Mouse (Mus musculus): ENCODE results near the gene Tmod3.

The Tmod3 gene

DNA sequence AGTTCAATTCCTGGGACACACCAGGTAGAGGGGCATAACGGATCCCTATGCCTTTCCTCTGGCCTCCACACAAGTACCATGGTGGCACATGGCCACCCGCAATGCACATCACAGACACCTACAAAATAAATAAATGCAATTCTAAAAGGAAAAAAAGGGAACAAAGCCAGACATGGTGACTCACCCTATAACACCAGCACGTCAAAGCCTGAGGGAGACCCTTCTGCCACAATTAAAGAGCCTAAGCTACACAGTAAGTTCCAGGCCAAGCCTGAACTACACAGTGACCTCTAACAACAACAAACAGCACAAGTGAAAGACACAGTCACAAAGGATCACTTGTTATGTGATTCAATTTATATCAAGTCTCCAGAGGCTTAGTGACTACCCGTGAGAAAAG, 5.7 kb downstream of the Tmod3 start:
- in situ Hi-C loops (cut with MboI, MseI) = no loop called here

- in situ Hi-C loops (cut with MboI, MseI) = no loop called here
Observed at GRCm38 (mm10) chr9:75551342-75551741, 8.1 kb downstream of the Tmod3 start.

GRCm38 (mm10) chr9:75549010-75549409, 10.4 kb downstream of the Tmod3 start:
- in situ Hi-C loops (cut with MboI, MseI) = no loop called here

DNA sequence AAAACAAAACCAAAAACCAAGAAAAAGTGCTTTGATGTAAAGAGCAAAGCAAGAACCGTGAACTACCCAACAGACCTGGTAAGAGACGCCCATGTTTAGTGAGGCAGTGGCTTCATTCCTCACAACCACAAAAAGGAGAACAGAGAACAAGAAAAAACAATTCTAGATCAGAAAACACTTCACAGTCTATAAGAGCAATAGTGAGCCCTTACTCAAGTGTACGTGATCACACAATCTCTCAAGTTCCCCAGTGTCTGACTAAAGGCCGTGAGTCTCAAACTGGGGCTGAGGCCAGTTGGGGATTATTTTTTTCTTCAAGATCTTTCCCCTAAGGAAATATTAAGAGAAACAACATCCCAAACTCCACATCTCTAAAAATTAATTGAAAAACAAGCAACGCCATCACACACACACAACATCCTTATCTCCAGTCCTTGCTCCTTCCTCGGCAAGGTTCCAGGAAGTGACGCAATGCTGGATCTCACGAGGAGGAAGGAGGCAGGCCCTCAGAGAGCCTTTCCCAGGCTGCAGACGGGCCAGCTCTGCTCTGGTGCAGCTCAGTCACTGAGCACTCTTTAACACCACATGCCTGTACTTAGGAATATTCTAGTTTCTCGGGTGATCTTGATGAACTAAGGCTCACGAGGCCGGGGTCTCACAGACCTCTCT, 12.4 kb downstream of the Tmod3 start:
- in situ Hi-C loops (cut with MboI, MseI) = no loop called here

- in situ Hi-C loops (cut with MboI, MseI) = no loop called here
Observed at GRCm38 (mm10) chr9:75545514-75545913, 13.9 kb downstream of the Tmod3 start.

DNA sequence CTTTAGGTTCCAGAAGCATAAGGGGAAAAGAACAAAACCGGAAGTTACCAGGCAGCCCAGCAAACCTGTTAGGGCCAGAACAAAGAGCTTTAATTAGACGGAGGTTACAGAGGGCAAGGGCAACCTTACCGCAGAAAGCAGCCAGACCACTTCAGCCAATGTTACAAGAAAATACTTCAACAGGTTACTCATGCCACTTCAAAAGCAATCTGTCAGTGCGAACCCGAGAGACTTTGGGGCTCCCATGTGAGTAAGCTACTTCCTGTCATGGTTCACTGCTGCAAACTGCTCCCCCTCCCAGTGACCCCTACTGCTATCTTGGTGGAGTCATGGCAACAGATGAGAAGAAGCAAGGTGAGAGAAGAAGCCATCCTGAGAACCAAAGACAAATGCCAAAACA, 18.0 kb downstream of the Tmod3 start:
- in situ Hi-C loops (cut with MboI, MseI) = no loop called here

DNA sequence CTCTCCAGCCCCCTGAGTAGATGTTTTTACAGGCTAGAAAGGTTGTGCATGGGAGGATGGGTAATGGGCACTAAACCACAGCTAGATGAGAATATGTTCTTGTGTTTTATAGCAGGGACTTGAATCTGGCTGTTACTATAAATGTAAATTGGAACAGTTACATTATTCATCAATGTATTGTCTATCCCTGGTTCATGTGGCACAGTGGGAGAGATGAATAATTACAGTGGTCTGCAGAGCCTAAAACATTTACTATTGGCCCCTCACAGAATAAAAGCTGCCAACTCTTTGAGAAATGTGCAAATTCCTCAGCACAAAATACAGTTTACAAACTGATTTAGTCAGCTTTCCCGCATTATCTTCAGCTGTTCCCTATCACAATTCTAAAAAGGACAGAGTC, 23.0 kb downstream of the Tmod3 start:
- in situ Hi-C loops (cut with MboI, MseI) = no loop called here

DNA sequence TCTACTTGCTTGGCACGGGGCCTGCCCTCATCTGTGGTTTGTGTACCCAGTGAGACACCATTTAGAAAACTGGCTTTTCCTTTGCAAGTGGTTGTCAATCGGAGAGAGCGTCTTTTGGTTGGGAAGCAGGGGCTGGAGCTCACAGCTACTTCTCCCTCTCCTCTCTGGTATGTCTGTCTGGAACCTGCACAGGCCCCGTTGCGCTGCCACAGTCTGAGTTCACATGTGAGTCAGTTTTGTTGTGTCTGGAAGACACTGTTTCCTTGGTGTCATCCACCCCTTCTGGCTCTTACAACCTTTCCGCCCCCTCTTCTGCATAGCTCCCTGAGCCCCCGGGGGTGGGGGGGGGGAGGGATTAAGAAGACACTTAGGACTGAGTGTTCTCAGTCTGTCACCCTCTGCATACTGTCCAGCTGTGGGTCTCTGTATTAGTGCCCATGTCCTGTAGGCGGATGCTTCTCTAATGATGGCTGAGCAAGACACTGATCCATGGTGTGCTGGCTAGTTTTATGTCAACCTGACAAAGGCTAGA, 25.0 kb downstream of the Tmod3 start:
- in situ Hi-C loops (cut with MboI, MseI) = loop anchor here (5.0 kb wide), 1 partner anchor 98 kb away; no protein-coding TSS in a partner anchor

DNA sequence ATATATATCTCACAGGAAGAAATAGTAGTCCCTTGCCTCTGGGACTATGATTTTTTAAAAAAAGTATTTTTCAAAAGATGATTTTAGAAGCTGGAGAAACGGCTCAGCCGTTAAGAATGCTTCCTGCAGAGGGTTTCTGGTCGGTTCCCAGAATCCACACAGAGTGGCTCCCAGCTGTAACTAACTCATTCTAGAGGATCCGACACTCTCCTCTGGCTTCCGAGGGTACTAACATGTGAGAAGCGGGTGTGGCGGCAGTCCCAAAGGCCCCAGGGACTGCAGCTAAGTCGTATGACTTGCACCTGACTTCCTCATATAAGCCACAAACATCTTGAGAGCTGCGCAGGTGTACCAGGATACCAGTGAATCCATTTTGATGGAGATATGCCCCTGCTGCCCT, 26.5 kb downstream of the Tmod3 start:
- in situ Hi-C loops (cut with MboI, MseI) = loop anchor here (5.0 kb wide), 1 partner anchor 99 kb away; no protein-coding TSS in a partner anchor

DNA sequence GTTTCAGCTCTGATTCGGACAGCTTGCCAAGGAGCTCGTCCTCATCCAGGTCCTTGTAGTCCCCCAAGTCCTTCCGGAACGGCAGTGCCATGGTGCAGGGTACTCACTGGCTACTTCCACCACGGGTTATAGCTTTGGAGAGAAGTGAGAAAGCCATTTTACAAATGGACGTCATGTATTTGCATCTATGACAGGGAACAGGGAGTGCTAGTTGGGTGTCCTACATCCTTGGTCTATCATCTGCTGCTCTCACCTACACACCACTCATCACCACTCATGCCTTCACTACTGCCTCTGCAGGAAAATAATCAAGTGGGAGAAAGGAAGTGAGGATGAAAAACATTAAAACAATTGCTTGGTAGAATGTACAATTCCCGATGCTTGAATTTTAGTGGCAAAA, 27.0 kb downstream of the Tmod3 start:
- in situ Hi-C loops (cut with MboI, MseI) = loop anchor here (5.0 kb wide), 1 partner anchor 100 kb away; no protein-coding TSS in a partner anchor

DNA sequence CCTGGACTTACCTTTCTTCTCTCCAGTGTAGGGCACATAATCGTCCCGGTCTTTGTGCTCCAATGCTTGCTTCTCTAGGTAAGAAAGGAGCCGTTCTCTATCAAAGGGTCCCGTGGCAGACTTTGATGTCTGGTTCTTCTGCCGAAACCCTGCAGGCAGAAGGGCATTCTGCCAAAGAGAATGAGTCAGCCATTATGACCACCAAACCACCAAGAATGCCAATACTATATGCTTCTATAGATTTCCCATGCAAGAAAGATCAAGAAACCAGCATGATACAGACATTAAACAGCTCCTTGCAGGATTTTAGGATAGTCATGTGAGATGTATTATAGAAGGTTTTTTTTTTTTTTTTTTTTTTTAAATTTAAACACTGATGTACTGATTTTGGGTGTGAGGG, 30.1 kb downstream of the Tmod3 start:
- in situ Hi-C loops (cut with MboI, MseI) = no loop called here

GRCm38 (mm10) chr9:75528096-75528495, 31.4 kb downstream of the Tmod3 start:
- in situ Hi-C loops (cut with MboI, MseI) = no loop called here

- in situ Hi-C loops (cut with MboI, MseI) = no loop called here
Observed at GRCm38 (mm10) chr9:75527368-75528059, 31.9 kb downstream of the Tmod3 start.

- in situ Hi-C loops (cut with MboI, MseI) = loop anchor here (5.0 kb wide), 1 partner anchor 59 kb away; no protein-coding TSS in a partner anchor
Observed at GRCm38 (mm10) chr9:75523646-75524045, 35.8 kb downstream of the Tmod3 start.

DNA sequence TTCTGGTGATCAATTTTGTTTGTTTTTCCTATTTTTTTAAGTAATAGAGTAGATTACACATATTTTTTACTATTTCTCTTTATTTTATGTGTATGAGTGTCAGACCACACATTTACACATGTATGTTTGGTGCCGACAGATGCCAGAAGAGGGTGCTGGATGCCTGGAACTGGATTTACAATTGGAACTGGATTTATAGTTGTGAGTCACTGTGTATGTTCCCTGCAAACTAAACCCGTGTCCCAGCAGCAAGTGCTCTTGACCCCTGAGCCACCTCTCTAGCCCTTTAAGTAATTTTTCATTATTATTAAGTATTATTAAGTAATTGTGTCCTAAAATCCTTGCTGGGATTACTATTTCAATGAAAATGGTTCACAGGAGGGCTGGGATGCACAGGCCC, 37.2 kb downstream of the Tmod3 start:
- in situ Hi-C loops (cut with MboI, MseI) = loop anchor here (5.0 kb wide), 1 partner anchor 60 kb away; no protein-coding TSS in a partner anchor

DNA sequence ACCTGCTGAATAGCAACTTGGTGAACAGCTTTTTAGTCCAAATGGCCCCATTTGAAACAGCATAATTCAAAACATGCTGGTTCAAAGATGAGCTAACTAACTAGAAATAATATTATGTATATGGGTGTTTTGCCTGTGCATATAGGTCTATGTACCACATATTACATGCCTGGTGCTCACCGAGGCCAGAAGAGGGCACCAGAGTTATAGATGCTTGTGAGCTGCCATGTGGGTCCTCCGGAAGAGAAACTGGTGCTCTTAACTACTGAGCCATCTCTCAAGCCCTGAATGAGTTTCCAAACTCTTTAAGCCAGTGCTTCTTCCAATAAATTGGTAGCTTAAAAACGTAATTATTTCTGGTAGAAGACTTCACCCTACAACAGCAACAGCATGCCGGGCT, 37.7 kb downstream of the Tmod3 start:
- in situ Hi-C loops (cut with MboI, MseI) = loop anchor here (5.0 kb wide), 1 partner anchor 61 kb away; no protein-coding TSS in a partner anchor

DNA sequence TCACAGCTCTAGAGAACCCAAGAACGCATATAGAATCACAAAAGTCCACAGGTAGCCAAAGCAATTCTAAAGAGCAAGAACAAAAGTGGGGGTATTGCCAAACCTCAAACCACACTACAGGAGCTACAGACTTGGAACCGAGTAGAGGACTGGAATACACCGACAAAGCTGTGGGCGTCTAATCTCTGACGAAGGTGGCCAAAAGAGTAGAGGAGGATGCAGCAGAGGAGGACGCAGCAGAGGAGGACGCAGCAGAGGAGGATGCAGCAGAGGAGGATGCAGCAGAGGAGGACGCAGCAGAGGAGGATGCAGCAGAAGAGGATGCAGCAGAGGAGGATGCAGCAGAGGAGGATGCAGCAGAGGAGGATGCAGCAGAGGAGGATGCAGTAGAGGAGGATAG, 38.5 kb downstream of the Tmod3 start:
- in situ Hi-C loops (cut with MboI, MseI) = loop anchor here (5.0 kb wide), 1 partner anchor 61 kb away; no protein-coding TSS in a partner anchor

DNA sequence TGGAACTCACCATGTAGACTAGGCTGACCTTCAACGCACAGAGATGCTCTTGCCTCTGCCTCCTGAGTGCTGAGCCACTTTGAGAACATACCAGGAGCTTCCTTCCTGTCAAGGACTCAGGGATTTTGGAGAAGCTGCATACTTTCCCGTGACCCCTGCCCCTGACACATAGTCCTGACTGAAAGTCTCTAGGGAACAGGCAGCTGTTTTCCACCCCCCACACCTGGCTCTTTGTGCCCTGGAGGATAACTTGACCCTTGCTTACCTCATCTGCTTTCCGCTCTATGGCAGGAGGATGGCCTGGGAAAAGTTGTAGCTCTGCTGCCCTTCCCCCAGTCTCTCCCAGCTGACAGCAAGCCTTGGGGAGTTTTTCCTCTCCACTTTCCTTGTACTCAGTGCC, 41.7 kb downstream of the Tmod3 start:
- in situ Hi-C loops (cut with MboI, MseI) = no loop called here

DNA sequence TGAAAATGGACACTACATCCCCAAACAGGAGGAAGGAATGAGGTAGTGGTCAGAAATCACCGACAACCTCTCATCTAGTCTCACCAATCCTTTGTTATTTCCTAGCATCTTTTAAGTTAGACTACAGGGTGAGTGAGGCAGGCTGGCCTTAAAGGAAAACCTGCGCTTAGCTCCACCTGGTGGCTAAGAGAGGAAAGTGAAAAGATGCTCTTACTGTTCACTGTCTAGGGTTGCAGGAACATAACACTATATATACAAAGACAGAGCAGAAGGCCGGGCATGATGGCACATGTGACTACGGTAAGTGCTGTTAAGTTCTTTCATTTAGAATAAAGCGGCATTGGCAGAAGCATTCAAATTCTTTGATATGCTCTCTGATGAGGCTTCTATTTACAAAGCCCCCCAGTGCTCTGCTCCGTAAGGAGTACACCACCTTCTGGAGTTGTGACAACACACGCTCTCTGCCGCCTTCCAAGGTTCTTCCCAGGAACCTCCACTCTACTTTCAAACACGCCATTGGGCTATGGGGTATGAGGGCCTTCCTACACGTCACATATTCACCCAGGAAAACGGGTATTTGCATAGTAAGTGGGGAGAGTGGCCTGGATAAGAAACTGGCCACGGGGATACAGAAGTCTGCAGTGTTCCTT, 43.9 kb downstream of the Tmod3 start:
- in situ Hi-C loops (cut with MboI, MseI) = no loop called here

DNA sequence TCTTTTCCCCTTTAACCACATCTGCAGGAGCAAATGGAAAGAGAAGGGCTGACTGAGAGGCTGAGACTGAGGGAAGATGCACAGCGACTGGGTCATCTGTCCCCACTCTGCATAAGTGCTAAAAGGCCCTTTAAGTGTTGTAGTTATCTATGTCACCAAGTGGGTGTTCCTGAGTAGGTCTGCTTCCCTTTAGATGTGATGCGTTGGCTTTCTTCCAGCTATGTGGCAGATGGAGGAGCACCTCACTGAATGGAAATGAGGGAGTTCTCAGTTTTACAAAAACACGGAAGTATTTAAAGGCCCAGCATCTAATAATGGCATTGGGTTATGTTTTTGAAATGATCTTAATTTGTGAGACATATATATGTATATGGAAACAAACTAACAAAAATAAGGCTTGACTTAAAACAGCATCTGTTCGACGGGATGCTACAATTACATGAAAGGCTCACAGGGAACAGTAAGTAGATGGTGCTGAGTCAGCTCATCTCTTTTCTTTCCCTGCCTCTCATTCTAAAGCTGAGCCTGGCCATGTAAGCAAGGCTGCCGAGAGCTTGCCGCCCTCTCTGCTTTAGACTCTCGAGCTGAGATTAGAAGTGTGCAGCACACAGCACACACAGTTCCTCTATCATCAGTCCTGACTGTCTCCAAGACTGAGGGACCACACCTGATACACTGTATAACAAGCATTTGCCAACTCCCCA, 48.1 kb downstream of the Tmod3 start:
- in situ Hi-C loops (cut with MboI, MseI) = no loop called here

DNA sequence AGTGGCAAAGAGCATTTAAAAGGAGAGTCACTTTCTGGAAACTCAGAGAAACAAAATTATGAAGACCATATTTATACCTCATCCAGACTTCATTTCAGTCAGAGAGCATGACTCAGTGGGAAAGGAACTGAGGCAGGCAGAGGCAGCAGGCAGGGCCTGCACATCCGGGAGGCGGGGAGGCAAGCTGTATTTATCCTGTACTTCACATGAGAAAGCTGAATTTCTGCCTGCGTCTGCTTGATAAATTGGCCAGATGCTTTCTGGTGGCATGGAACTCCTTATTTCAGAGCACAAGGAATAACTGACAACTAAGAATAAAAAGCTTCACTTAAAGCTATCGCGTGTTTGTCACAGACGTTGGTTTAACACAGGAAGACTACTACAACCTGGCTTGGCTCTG, 55.1 kb downstream of the Tmod3 start:
- in situ Hi-C loops (cut with MboI, MseI) = no loop called here

DNA sequence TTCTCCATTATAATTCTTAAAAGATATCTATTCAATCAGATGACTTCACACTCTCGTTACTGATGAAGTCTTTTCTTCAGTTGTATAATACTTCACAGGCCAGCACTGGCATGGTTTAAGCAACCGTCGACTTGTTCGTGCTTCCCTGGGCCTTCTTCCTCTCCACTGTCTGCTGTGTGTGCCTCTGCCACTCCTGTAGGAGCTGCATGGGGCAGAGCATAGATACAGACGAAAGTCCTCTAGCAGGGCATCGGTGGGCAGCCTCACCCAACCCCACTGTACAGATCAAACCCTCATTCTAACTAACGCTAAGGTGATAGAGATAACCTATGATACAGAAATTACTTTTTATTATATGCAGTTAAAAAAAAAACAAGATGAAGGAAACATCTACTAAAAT, 60.9 kb downstream of the Tmod3 start:
- in situ Hi-C loops (cut with MboI, MseI) = no loop called here

Data from T-helper 2 cell (primary cell).